Mouse (Mus musculus) heart, adult 9 months (tissue): ENCODE results near the gene Scaf11.
"Not testable (repeated sequence)": the region's sequence is repeated elsewhere in the genome, so short reads cannot be mapped to it uniquely, and the experiment has no call there.

ENCODE experiments used
- DNase-seq, 2 experiments: peaks; one replicate each; pipeline ENCODE4 v3.0.0; 2022; ENCODE audit warnings: low spot score in 2 of 2

Scaf11 gene

DNA sequence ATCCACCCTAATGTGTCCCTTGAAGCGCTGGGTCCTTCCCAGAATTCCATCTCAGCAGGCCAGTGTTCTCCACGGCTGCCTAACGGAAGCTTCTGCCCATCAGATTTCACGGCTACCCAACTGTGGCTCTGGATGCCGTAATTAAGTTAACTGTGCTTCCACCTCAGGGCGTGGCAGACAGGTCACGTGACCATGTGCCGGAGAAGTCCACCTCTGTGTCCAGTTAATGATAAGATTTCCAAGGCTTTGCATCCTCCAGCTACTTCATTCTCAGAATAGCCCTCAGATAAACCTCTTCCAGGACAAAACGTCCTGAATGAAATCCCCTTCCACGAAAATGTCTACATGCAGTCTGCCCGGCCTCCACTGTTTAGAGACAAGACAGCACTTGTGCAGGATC, 4.4 kb upstream of the Scaf11 start:
- DNase-seq: no peak

DNA sequence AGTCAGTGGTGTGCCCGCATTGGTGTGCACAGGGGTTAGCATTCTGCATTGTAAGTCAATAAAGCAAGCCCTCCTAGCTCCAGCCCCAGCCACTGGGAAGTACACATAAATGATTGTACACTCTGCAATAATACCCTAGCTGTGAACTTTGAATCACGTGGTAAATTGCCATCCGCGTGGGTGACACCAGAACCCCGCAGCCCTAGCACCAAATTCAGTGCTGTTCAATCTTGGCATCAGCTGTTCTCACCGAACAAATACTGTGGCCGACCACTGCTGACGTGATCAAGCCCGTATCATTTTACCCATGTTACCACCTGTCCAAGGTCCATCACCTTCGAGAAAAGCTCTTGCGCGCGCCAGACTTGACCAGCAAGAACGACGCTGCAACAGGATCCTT, 3.2 kb upstream of the Scaf11 start:
- no peak for DNase-seq

DNA sequence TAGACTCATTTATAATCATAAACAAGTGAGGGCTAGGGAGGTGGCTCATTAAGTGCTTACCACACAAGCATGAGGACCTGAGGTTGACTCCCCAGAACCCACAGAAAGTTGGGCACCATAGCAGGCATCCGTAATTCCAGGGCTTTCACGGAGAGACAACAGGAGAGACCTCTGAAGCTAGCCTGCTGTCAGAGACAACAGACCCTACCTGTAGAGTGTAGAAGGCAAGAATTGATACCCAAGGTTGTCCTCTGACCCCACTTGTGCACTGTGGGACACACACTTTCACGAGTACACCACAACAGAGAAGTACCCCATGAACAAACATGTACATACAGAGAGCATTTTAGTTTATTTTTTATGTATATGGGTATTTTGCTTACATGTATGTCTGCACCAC, 2.0 kb upstream of the Scaf11 start:
- DNase-seq: no peak

DNA sequence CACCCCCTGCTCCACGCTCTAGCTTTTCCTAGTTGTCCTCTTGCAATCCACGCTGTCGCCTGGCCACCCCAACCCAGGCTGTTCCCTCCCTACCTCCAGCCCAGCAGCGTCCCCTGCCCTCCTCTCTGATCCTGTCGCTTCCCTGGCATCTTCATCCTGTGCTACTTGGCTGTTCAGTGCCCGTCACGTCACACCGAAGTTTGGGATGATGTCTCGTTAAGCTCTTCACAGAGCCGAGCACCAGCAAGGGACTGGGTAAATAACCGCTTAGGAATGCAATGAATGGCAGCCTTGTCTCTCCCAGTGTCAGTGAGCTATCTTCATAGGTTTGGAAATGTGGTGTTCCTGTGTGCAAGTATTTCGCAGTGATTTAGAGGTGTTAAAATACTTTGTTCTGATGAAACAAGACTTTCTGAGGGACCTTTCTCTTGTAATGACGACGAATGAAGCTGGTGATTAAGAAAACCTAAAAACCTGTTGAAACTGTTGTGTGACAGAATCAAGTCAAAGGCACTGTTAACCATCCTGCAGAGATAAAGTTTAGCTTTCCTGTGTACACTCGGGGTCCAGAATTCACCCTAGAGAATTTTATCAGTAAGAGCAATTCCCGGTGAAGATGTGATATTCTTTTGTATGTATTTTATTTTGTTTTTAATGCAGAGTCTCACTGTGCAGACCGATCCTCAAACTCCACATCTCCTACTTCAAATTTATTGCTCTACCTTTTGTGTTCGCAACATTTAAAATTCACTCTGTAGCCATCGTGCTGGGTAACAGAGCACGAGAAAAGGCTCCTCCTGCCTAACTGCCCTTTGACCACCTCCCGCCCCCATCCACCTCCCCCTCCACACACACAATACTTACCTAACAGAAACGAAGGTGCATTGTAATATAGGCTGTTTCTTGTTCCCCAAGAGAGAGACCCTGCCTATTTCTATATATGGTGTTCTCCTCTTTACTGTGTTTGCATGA, 1.2 kb upstream of the Scaf11 start:
- no peak for DNase-seq

DNA sequence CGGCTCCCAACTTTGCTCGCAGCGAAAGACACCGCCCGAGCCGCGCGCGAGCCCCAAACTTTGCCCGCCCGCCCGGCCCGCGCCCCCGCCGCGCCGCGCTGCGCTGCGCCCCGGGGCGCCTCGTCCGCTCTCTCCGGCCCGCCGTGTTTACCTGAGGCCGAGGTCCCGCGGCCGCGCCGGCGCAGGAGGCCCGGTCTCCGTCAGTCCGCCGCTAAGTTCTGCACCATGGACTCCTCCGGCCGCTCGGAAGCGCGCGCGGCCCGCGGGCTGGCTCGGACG, 253 bp downstream of the Scaf11 start:
- no peak for DNase-seq

DNA sequence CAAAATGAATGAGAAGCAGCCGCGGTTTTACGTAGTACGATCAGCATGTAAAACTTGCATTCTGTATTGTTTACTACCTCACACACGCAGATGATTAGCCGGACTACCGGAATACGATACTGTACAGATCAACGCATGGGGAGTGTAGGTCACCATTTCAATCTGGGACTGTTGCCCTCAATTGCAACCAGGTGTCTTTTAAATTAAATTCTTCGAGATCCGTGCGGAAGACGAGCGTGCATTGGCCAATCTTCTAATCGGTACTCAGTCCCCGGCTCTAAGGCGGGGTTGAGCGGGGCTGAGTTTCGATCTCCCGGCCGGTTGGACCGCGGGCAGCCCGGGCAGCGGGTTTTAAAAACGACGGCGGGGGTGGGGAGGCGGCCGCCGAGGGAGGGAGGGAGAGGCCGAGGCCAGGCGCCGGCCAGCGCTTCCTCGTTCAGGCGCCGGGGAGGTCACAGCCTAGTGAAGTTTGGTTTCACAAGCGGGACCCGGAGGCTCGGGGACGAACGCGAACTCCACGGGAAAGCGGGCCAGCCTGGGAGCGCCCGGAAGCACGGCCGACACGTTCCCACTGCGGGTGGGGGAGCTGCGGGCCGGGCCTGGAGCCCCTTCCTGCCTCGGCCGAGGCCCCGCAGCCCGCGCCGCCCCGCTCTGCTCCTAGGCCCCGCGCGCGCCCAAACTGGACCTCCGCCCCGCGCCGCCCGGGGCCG, 747 bp downstream of the Scaf11 start:
- DNase-seq: peak; percentile 62 to 66

DNA sequence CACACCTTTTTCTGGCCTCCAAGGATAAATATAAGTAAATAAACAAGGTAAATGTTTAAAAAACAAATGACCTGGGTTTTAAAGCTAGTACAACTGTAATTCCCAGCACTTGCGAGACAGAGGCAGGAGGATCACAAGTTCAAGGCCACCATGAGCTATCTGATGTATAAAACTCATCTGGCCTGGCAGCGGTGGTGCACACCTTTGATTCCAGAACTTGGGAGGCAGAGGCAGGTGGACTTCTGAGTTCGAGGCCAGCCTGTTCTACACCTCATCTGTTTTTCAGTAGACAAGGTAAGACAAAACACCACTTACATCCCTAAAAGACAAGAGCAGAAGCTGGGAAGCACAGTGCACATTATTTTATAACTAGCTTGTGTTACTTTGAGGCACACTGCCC, 2.4 kb downstream of the Scaf11 start:
- no peak for DNase-seq

DNA sequence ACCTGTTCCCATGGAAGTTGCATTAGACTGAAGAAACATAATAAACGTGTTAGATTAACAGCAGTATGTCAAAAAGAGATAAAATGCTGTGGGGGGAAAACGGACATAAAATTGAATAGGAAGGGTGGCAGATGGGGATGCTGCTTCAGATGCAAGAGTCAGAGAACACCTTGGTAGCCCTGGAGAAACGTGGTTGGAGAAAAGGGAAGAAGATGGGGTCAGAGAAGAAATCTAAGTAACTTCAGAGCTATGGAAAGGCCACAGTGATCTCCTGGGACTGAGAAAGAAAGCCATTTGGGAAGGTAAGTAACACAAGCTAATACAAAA, 3.3 kb downstream of the Scaf11 start:
- no peak for DNase-seq

DNA sequence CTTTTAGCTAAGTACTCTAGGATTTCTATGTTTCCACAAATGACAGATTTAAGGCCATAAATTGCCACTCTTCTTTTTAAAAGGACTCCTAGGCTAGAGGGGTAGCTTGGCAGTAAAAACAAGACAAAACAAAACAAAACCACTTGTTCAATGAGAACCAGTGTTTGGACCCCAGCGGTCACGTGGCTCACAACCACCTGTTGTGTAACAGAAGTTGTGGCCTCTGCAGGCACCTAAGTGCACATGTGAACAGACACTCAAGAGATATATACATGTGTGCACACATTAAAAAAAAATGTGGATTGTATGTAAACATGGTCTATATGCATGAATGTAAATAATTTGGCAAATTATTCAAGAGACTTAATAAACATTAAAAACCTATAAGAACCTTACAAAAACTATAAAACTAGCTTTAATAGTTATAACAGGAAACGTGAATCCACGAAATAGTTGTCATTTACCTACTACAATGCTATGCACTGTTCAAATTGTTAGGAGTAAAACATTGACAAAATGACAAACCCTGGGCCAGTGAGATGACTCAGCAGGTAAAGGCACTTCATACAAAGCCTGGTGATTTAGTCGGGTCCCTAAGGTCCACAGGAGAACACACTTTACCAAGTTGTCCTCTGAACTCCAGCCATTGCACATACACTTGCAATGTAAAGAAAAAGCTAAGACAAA, 3.8 kb downstream of the Scaf11 start:
- no peak for DNase-seq

DNA sequence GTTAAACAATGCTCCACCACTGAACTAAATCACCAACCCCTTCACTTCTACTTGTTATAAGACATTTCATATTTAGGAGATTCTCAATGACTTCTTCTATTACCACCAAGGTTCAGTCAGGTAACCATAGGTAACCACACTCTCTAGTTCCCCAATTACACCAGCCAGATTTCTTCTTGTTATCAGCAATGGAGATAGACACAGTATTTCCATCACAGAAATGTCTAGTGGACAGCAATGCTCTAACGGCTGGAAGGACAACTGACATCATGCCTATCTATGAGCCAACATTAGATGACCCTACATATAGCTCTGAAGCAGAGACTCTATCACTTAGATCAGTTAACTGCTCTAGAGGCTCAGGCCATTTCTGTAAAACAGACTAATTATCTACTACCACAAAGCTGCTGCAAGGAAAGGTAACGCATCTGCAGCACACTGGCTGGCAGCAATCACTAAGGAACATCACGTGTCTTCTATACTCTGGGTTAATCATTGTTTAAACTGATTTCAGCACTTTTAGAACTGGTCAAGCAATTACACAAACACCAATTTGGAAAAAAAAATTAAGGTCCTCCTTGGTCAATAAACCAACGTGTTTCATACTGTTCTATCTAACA, 4.9 kb downstream of the Scaf11 start:
- DNase-seq: no peak

DNA sequence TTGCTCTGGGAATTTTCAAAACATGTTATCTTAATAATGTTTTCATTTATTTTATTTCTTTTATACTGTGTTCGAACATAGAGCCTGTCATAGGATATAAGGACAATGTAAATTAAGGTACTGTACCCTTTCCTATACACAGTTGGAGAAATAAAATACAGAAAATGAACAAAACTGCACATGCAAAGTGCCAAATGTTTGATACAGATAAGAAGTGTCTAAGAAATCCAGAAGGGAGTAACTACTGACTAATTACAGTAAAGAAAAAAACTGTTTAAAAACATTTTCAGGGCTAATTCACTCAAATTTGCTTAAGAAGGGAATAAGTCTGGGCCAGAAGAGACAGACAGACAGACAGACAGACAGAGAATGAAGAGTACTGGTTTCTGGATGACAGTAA, 7.3 kb downstream of the Scaf11 start:
- DNase-seq: no peak

DNA sequence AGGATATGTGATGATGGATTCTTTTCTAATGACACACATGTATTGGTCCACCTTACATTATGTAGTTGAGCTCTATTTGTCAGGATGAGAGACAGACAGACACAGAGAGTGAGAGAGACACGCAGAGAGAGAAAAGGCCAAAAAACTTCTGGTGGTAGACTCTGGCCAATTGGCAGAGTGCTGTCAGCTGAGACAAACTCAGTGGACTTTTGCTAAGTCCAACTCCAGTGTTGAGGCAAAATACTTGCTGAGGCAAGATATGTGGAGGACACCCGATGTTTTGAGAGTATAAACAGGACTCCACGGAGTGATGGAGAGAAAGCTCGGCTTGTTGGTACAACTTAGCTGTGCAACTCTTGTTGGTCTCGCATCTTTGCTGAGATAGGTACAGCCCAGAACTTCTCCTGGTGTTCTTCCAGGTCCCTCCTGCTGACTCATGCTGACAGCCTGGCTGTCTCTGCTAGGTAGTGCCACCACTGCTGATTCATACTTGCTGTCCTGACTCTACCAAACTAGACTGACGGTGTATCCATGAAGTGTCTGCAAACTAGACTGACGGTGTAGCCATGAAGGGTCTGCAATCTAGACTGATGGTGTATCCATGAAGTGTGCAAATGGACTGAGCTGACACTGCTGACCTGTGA, 11.9 kb downstream of the Scaf11 start:
- DNase-seq: no peak

DNA sequence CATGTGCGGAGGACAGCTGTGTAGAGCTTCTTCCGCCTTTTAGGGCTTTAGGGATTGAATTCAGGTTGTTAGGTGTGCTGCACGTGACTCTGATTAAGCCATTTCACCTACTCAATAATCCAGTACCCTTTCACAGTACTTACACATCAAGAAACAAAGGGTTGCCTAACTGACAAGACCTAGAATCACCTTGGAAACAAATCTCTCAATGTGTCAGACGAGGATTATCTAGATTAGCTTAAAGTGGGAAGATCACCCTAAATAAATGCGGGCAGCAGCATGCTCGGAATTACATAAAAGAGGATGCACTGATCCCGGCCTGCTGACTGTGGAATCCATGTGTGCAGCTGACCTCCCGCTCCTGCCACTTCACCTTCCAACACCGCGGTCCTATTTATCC, 13.9 kb downstream of the Scaf11 start:
- no peak for DNase-seq

DNA sequence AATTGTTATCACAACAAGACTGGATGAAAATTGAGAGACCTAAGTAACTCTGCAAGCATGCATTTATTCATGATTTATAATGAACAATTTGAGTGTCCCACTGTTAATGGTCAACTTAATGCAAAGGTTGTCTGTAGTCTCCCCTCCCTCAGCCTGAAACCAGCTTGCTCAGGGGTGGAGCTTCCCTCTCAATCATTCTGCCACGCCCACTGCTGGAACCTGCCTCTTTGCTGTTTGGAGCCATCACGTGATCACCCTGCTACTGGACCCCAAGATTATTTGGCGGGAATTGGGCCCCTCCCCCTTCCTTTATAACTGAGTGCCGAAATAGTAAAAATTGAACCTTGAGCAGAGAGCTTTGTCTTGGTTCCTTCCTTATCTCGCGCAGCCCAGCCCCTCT, 19.2 kb downstream of the Scaf11 start:
- DNase-seq: not testable (repeated sequence)

DNA sequence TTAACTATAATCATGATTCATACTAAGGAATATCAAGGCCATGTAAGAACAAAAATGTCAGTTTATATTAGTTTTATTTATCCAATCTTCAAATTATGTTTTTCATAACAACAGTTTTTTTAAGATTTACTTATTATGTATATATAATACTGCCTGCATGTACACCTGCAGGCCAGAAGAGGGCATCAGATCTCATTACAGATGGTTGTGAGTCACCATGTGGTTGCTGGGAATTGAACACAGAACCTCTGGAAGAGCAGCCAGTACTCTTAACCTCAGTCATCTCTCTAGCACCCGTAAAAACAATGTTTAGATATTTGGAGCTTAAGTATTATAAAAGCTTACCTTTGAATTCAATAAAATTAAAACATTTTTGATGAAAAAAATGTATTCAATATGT, 26.4 kb downstream of the Scaf11 start:
- no peak for DNase-seq

DNA sequence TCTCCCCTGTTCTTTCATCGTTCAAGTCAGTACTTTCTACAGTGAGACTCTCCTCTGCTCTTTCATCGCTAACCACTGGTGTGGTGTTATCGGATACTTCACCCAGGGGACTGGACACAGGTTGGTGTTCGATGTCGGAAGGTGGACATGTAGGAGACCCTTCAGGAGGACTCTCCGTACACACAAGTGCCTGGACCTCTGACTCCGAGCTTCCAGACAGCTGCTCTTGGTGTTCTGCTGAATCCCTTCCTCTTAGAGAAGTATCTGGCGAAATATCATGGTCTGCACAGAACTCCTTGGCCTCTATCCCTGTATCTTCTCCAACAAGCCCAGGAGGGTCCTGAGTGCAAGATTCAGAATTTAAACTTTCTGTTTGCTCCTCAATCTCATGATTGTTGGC, 40.7 kb downstream of the Scaf11 start:
- DNase-seq: no peak

DNA sequence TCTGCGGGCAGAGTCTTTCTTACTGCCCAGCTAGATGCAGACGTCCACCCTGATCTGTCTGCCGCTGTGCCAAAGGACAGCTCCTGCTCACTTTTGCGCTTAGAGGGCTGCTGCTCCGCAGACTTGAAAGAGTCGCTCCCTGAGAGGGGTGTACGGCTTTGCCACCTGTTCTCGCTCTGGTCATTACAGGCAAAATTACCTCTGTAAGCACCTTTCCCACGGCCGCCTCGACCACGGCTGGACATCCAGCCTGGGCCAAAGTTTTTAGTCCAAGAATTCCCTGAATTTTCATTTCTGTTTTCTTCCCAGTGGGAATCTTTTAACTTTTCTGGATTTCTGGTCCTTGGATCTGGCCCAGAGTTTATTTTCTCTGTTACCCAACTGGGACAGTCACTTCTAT, 42.5 kb downstream of the Scaf11 start:
- peak; percentile 36 to 44 for DNase-seq

DNA sequence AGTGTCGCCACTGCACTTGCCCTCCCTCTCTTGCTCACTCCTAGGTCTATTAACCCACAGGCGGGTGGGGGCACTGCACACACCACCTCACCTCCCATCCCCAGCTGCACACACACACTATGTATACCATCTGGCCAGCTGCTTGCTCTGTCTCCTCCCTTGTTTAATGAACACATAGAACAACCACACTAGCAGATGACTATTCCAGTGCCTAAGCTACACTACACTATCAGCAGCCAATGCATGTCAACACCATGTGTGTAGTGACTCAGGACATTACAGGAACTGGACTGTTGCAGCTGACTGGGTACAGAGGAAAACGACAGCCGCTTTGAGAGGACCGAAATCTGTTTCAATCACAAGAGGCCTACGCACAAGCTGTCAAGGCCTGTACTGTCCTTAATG, 51.9 kb downstream of the Scaf11 start:
- DNase-seq: no peak

DNA sequence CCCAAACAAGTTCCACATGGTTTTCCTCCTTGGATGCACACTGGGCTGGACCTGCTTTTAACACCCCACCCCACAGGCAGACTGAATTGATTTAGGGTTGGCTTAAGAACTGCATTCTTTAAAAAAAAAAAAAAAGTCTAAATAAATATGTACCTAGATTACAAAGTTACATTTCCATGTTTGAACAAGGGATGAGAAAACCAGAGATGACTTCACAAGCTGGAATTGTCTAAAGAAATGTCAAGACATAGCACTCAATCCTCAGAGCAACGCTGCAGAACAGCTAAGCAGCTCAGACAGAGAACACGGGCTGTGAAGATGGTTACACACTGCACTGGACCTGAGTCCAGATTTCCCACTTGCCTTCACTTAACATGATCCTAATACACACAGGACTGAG, 53.5 kb downstream of the Scaf11 start:
- DNase-seq: no peak

DNA sequence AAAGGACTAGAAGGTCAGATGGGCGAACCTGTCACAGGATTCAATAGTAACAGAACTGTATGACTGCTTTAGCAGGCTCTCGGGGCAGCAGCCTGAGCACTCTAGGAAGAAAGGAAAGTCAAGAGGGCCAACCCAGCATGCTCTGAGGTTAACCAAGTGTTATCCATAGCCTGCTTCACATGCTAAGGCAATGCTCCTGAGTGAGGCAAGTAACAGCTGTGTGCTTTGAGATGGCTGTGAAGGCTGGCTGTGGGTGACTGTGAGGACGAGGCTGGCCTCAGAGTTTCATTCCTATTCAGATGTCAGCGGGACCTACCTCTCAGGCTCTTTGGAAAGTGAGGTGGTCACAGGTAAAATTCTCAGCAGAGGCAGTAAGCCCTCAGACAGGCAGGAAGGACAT, 54.4 kb downstream of the Scaf11 start:
- DNase-seq: no peak

DNA sequence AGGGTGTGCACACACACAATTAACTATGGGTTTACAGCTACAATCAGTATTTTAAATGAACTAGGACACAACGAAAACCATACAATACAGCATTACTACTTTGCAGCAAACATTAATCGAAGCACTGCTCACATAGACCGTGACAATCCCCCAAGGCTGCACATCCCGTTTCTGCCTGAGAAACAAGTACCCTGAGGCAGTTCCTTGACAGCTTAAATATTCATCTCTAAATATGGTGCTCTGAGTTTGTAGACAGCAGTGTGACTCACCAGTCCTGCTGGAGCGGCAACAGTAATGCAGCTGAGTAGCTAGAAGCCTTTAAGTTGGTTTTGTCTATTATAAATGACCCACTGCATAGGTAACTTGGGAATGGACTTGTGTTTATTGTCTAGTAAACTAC, 55.1 kb downstream of the Scaf11 start:
- no peak for DNase-seq

DNA sequence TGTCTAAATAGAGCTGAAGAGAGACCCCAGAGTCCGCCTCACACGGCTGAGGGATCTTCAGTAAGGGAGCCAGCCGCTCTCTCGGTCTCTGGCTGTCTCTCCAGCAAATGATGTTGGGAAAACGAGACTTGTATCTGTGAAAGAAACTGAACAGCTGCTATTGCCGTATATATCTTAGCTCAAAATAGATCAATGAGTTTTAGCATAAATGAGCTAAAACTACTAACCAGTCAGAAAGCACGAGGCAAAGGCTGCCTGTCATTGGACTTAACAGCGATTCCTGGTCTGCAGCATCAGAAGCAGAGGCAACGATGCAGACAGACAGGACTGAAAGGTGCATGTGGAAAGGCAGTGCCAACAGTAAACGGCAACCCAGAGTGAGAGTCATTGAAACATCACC, 62.3 kb downstream of the Scaf11 start:
- no peak for DNase-seq
